Mouse (Mus musculus): ENCODE measurements around the gene Ndufb6.

- no peak for TF ChIP-seq ZNF384 (IDR thresholded peaks at IDR 0.05; ENCODE audit: low read depth, low read length)
- no peak for TF ChIP-seq MAFK (IDR thresholded peaks at IDR 0.05; ENCODE audit: insufficient read depth, low read depth, low read length)
Observed at GRCm38 (mm10) chr4:40278880-40279275, 343 bp downstream of the Ndufb6 start.

Measured in ES-E14 (cell line).